Mouse (Mus musculus) embryonic facial prominence, embryonic 11.5 days (tissue): ENCODE results near the gene Ptprg. TPM values are rescaled to one million over a fixed set of nuclear protein-coding genes. Genes with fewer than 3 reads are reported as not detected.

Source experiments
- ATAC-seq: fragments of 200-750 bp; cut with Nextera tagmentation; replicated peaks from 2 replicates; pipeline ENCODE4 v1.8.0; 2017; ENCODE audit warnings: low read depth; ENCODE audit not compliant: insufficient number of reproducible peaks, low FRiP score, low TSS enrichment
- DNase-seq: peaks from one replicate; pipeline ENCODE4 v3.0.0-alpha.2; 2015; ENCODE audit warnings: low spot score
- H3K27ac ChIP-seq: fragments of 300-500 bp; sonication (generic); replicated peaks from 2 replicates; pipeline ENCODE4 v1.5.1; 2014; ENCODE audit warnings: mild to moderate bottlenecking, low read depth, low read length, control low read depth
- H3K27me3 ChIP-seq: fragments of 300-500 bp; sonication (generic); 2 replicates; pipeline ENCODE4 v1.6.1; 2014; ENCODE audit warnings: mild to moderate bottlenecking, low read length, moderate library complexity, mixed read lengths; ENCODE audit not compliant: control insufficient read depth, insufficient read depth
- H3K36me3 ChIP-seq: fragments of 300-500 bp; sonication (generic); replicated peaks from 2 replicates; pipeline ENCODE4 v1.6.1; 2014; ENCODE audit warnings: low read depth, mild to moderate bottlenecking, low read length, moderate library complexity, mixed read lengths; ENCODE audit not compliant: control insufficient read depth, insufficient read depth
- H3K4me1 ChIP-seq: fragments of 300-500 bp; sonication (generic); 2 replicates; pipeline ENCODE4 v1.6.1; 2014; ENCODE audit warnings: low read length, mixed read lengths; ENCODE audit not compliant: control insufficient read depth, insufficient read depth
- H3K4me2 ChIP-seq: fragments of 300-500 bp; sonication (generic); 2 replicates; pipeline ENCODE4 v1.6.1; 2014; ENCODE audit warnings: low read depth, mild to moderate bottlenecking, control low read depth, low read length, moderate library complexity
- H3K4me3 ChIP-seq: fragments of 300-500 bp; sonication (generic); 2 replicates; pipeline ENCODE4 v1.5.1; 2014; ENCODE audit warnings: low read depth, low read length, control low read depth
- H3K9ac ChIP-seq: fragments of 300-500 bp; sonication (generic); replicated peaks from 2 replicates; pipeline ENCODE4 v1.6.1; 2014; ENCODE audit warnings: mild to moderate bottlenecking, control low read depth, low read length
- H3K9me3 ChIP-seq: fragments of 300-500 bp; sonication (generic); replicated peaks from 2 replicates; pipeline ENCODE4 v1.6.1; 2016; ENCODE audit warnings: mild to moderate bottlenecking, low read length, inconsistent platforms, mixed read lengths; ENCODE audit not compliant: control insufficient read depth
- WGBS: fragments of 180-500 bp; shearing (Covaris S2); extraction: QIAGEN DNeasy Blood & Tissue Kit; methylation state at CpG from one replicate; pipeline ENCODE4 v1.1.7; 2014; 5-methylcytosine and 5-hydroxymethylcytosine counted together
- polyA plus RNA-seq: library from polyadenylated mRNA; unstranded; fragments of >200 nt; fragmentation: Nextera tagmentation; extraction: Ambion mirVana; gene quantifications from 2 replicates; pipeline ENCODE4 v1.2.1, GENCODE M21; 2014

Ptprg gene
- polyA plus RNA-seq, 1 experiment from 2014 or later = 28.7 TPM

DNA sequence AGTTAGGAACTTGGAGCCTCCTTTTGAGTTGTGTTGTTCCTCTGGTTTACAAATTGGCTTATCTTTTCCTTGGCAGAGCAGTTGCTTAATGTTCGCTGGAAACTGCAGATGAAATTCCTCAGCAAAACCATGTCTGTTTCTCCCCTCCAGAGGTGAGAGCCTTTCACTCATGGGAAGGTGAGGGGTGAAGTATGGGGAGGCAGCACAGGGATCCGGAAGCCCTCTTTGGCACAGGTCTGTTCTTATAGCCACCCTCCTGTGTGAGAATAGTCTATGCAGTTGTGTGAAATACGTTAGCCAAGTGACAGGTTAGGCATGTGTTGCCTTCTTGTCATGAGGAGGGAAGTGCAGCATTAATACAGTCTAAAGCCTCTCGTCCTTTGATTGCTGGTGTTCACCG is 330.7 kb downstream of the Ptprg start:
- Histone ChIP-seq H3K27me3 (no peaks in the 10 kb centered on the region), H3K4me2 (no peak overlapping the region)

DNA sequence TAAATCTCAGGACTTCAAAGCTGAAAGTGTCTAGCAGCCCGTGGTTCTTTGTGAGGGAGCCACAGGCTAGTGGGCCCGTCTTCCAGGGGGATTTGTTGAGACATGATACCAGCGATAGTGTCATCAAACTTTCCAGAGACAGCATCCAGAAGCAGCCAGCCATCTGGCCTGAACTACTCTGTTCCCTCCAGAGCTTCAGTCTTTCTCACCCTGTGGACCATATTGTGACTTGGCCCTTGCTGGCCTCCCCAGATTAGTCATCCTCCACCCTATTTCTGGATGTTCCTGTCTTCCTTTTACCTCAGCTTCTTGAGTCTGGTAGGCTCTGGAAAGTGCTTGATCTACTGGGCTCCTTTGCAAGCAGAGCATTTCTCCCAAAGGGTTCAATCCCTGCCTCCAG is 333.1 kb downstream of the Ptprg start:
- ATAC-seq (no peak), DNase-seq (no peak)
- no peaks in the 10 kb centered on the region for H3K27me3 ChIP-seq
- WGBS = 64% methylated on average over 3 of the region's 3 CpGs
- no peaks in the 10 kb centered on the region for H3K9me3 ChIP-seq
- no peaks in the 10 kb centered on the region for H3K36me3 ChIP-seq
- H3K4me1 ChIP-seq = no peaks in the 10 kb centered on the region
- no peak overlapping the region for H3K9ac ChIP-seq
- no peak overlapping the region for H3K4me2 ChIP-seq
- H3K27ac ChIP-seq = no peak overlapping the region
- H3K4me3 ChIP-seq = no peak overlapping the region

More for the DNA sequence above, 330.7 kb downstream of the Ptprg start:
- no peaks in the 10 kb centered on the region for H3K9me3 ChIP-seq
- H3K4me1 ChIP-seq = no peaks in the 10 kb centered on the region
- DNase-seq = no peak
- no peak overlapping the region for H3K9ac ChIP-seq
- WGBS = 54% methylated on average over 5 of the region's 5 CpGs
- no peaks in the 10 kb centered on the region for H3K36me3 ChIP-seq
- no peak for ATAC-seq
- H3K27ac ChIP-seq = no peak overlapping the region
- H3K4me3 ChIP-seq = no peak overlapping the region

DNA sequence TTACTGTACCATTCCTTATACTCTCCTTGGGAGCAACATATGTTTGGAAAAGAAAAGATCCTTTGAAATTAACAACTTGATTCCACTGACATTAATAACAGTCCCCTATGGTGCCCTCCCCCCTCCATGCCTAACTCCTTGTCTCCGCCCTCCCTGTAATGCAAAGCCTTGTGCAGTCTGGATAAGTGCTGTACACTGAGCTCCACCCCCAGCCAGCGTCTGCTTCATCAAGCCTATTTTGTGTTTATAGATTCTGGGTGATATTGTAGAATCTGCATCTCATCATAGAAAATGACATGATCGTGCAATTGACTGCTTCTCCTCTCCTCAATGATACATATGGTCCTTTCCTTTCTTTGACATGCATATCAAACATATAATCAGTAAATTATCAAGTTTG is 337.6 kb downstream of the Ptprg start:
- no peak overlapping the region for H3K27ac ChIP-seq
- no peak overlapping the region for H3K4me3 ChIP-seq
- DNase-seq (no peak), ATAC-seq (no peak)
- H3K27me3 ChIP-seq = no peaks in the 10 kb centered on the region
- H3K9me3 ChIP-seq = no peaks in the 10 kb centered on the region
- H3K4me2 ChIP-seq = no peak overlapping the region
- H3K9ac ChIP-seq = no peak overlapping the region
- WGBS = 79% methylated on average over 3 of the region's 3 CpGs
- no peaks in the 10 kb centered on the region for H3K36me3 ChIP-seq
- no peaks in the 10 kb centered on the region for H3K4me1 ChIP-seq

DNA sequence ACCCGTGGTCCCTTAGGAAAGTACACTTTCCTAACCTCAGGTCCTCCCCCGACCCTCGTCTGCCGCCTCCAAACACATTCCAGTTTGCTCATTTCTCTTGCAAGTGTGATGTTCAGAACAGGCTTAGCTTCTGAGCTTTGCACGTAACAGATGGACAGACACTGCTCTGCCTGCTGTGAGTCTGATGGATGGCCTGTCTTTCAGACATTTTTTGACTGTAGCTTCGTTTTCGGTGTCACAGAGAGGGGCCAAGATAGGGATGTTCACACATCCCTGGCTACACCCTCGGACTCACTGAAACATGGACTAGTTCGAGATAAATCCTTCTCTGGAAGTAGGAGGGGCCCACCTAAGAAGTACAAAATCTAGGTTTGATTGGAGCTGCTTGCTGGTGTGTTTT is 339.3 kb downstream of the Ptprg start:
- DNase-seq (no peak), ATAC-seq (no peak)
- no peaks in the 10 kb centered on the region for H3K36me3 ChIP-seq
- no peak overlapping the region for H3K9ac ChIP-seq
- H3K4me1 ChIP-seq = no peaks in the 10 kb centered on the region
- 67% methylated on average over 9 of the region's 9 CpGs for WGBS
- no peak overlapping the region for H3K4me2 ChIP-seq
- H3K9me3 ChIP-seq = no peaks in the 10 kb centered on the region
- no peak overlapping the region for H3K27ac ChIP-seq
- H3K4me3 ChIP-seq = no peak overlapping the region
- H3K27me3 ChIP-seq = no peaks in the 10 kb centered on the region

DNA sequence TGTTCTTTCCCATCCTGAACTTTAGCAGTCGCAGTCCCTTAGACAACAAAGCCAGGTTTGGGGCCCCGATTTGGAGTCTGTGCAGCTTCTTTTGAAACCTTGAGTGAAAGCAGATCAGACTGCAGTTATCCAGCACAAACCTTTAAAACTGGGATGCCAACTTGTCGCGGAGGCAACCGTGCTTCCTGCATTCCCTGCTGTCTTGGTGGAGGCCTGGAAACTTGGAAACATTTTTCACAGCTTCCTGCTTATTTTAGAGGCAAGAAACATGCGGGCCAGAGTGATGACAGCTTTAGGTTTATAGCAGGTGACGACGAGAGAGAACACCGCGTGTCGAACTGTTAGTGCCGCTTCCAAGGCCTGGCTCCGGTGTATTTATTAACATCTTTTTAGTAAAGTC is 342.2 kb downstream of the Ptprg start:
- no peaks in the 10 kb centered on the region for H3K9me3 ChIP-seq
- H3K4me1 ChIP-seq = no peaks in the 10 kb centered on the region
- H3K27ac ChIP-seq = no peak overlapping the region
- ATAC-seq (no peak), DNase-seq (no peak)
- H3K4me3 ChIP-seq = no peak overlapping the region
- 82% methylated on average over 13 of the region's 13 CpGs for WGBS
- H3K36me3 ChIP-seq = no peaks in the 10 kb centered on the region
- H3K9ac ChIP-seq = no peak overlapping the region
- no peaks in the 10 kb centered on the region for H3K27me3 ChIP-seq
- H3K4me2 ChIP-seq = no peak overlapping the region

DNA sequence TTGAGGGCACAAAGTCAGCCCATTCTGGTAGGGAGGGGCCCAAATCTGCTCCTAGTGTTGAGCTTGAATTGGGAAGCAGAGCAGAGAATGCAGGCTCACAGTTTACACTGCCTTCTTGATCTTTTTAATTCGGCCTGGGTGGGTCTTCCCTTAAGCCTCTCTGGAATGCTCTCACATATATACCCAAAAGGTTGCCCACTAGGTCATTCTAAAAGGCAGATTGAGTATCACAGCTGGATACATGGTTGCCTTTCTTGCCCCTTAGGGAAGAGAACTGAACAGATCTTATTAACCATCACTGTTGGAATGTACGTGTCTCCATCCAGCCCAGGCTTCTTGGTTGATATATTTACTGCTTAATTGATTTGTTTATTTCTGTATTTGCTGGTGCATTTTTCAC is 349.5 kb downstream of the Ptprg start:
- no peak overlapping the region for H3K4me2 ChIP-seq
- H3K27ac ChIP-seq = no peak overlapping the region
- WGBS = 37% methylated on average over 2 of the region's 2 CpGs
- H3K4me3 ChIP-seq = no peak overlapping the region
- no peaks in the 10 kb centered on the region for H3K27me3 ChIP-seq
- no peaks in the 10 kb centered on the region for H3K36me3 ChIP-seq
- ATAC-seq (no peak), DNase-seq (no peak)
- no peak overlapping the region for H3K9ac ChIP-seq
- no peaks in the 10 kb centered on the region for H3K9me3 ChIP-seq
- no peaks in the 10 kb centered on the region for H3K4me1 ChIP-seq

DNA sequence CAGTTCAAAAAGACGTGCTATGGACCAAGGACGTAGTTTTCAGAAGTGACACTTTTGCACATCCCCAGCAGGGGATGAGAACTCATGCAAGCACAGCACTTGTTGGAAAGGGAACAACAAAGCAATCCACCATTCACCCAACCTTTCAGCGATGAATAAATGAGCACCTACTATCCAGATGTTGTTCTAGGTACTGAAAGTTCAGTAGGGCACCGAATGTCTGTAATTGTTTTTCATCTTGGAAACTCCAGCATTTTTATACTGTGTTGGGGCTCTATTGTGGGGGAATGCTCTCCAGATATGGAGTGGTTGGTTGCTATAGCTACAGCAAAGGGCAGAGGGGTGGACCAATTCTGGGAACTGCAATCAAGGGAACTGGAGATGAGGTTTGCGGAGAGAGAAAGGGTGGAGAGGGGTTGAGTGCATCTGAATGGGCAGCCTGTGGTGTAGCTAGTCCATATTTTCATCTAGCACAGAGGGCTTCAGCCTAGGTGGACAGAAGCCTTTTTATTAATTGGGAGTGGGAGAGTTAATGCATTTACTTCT is 352.9 kb downstream of the Ptprg start:
- ATAC-seq (no peak), DNase-seq (no peak)
- H3K9ac ChIP-seq = no peak overlapping the region
- H3K4me1 ChIP-seq = no peaks in the 10 kb centered on the region
- whole genome bisulfite sequencing = 79% methylated on average over 5 of the region's 5 CpGs
- H3K4me3 ChIP-seq = no peak overlapping the region
- no peaks in the 10 kb centered on the region for H3K36me3 ChIP-seq
- H3K9me3 ChIP-seq = no peaks in the 10 kb centered on the region
- H3K27ac ChIP-seq = no peak overlapping the region
- H3K27me3 ChIP-seq = no peaks in the 10 kb centered on the region
- no peak overlapping the region for H3K4me2 ChIP-seq

DNA sequence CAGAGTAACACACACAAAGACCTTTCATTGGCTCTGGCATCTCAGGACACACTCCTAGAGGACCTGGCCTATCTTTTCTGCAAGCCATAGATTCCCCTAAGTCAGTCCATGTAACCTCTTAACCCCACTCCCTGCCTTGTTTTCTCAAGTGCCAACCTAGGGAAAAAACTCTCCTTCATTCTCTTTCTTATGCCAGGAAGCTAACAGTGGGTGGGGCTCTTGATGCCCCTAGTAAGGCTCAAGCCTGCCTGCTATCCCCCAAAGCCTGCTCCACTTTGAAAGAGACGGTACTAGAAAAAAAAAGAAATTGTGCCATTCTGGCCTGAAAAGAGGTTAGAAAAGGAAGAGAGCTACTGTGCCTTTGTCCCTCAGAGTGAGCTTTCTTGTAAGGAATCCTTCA is 358.9 kb downstream of the Ptprg start:
- H3K4me3 ChIP-seq = no peak overlapping the region
- no peak for ATAC-seq
- no peaks in the 10 kb centered on the region for H3K36me3 ChIP-seq
- no peak for DNase-seq
- H3K27ac ChIP-seq = no peak overlapping the region
- H3K4me1 ChIP-seq = no peaks in the 10 kb centered on the region
- H3K27me3 ChIP-seq = no peaks in the 10 kb centered on the region
- no peak overlapping the region for H3K4me2 ChIP-seq
- no peaks in the 10 kb centered on the region for H3K9me3 ChIP-seq
- no peak overlapping the region for H3K9ac ChIP-seq
- 83% methylated on average over 1 of the region's 1 CpGs for WGBS
